Mouse (Mus musculus) heart, adult 2 months (tissue): ENCODE results near the gene Gpr152. TPM values are rescaled to one million over a fixed set of nuclear protein-coding genes. Genes with fewer than 3 reads are reported as not detected.

Source experiments
- DNase-seq, 2 experiments: peaks; one replicate each; pipeline ENCODE4 v3.0.0; 2021
- H3K27ac ChIP-seq: fragments of 200-600 bp; 2 replicates; pipeline ENCODE4 v1.8.1; 2022
- H3K27me3 ChIP-seq: fragments of 200-500 bp; 2 replicates; pipeline ENCODE4 v1.6.1; 2012; ENCODE audit warnings: mild to moderate bottlenecking, low read length, inconsistent platforms, mixed read lengths; ENCODE audit not compliant: control insufficient read depth, insufficient read depth
- H3K36me3 ChIP-seq: fragments of 200-500 bp; 2 replicates; pipeline ENCODE4 v1.6.1; 2012; ENCODE audit warnings: low read length, inconsistent platforms; ENCODE audit not compliant: control insufficient read depth, insufficient read depth
- H3K4me1 ChIP-seq: fragments of 200-500 bp; 2 replicates; pipeline ENCODE4 v1.6.1; 2011; ENCODE audit warnings: low read length; ENCODE audit not compliant: control insufficient read depth, insufficient read depth
- H3K4me3 ChIP-seq: fragments of 200-600 bp; 2 replicates; pipeline ENCODE4 v1.8.1; 2022
- H3K79me2 ChIP-seq: fragments of 200-500 bp; replicated peaks from 2 replicates; pipeline ENCODE4 v1.6.1; 2012; ENCODE audit warnings: mild to moderate bottlenecking, inconsistent platforms, low read length, moderate library complexity, mixed read lengths; ENCODE audit not compliant: control insufficient read depth, insufficient read depth
- H3K9ac ChIP-seq: fragments of 200-500 bp; 2 replicates; pipeline ENCODE4 v1.6.1; 2012; ENCODE audit warnings: low read depth, mild to moderate bottlenecking, control low read depth, inconsistent platforms, low read length, mixed read lengths
- CTCF ChIP-seq: fragments of 200-600 bp; IDR thresholded peaks from 2 replicates; pipeline ENCODE4 v1.8.1; 2022; ENCODE audit warnings: antibody characterized with exemption, mild to moderate bottlenecking, moderate library complexity
- EP300 ChIP-seq: fragments of 200-500 bp; IDR thresholded peaks from 2 replicates; pipeline ENCODE4 v1.6.1; 2011; ENCODE audit warnings: low read depth, low read length, control low read depth; ENCODE audit not compliant: insufficient read depth
- POLR2A ChIP-seq: fragments of 200-500 bp; IDR thresholded peaks from 2 replicates; pipeline ENCODE4 v1.6.1; 2011; ENCODE audit warnings: mild to moderate bottlenecking, low read depth, low read length, control low read depth; ENCODE audit not compliant: insufficient read depth
- WGBS: fragments of 180-500 bp; shearing (Covaris S2); methylation state at CpG from one replicate; pipeline ENCODE4 v1.1.7; 2018; 5-methylcytosine and 5-hydroxymethylcytosine counted together
- intact Hi-C: fragments of 180-260 bp; cut with DNase I; formaldehyde crosslinking; loops from one replicate; pipeline ENCODE4 v1.15.1; 2025
- polyA plus RNA-seq: library from polyadenylated mRNA; depleted of rRNA; stranded (reverse); fragments of >200 nt; gene quantifications from 2 replicates; pipeline ENCODE4 v1.2.3, GENCODE M21; 2012
- total RNA-seq, 2 experiments: library from RNA; stranded (reverse); gene quantifications; 2 replicates each; pipeline ENCODE4 v1.2.3; 2021

The Gpr152 gene
- total and polyA plus RNA-seq, 3 experiments: 0.05 to 0.12 TPM; not detected in 1

GRCm38 (mm10) chr19:4144550-4145498 is 5.2 kb downstream of the Gpr152 start:
- Histone ChIP-seq H3K9ac (no peak overlapping the region), H3K36me3 (no peaks in the 10 kb centered on the region), H3K4me1 (peaks cover 7% of the 10 kb centered on the region), H3K27ac (peak overlapping the region; percentile 68), H3K27me3 (no peaks in the 10 kb centered on the region), H3K79me2 (no peaks in the 10 kb centered on the region), H3K4me3 (no peak overlapping the region)
- WGBS: 55% methylated on average over 16 of the region's 16 CpGs
- peak in 1 of 2 experiments; percentile 63 for DNase-seq
- TF ChIP-seq CTCF (no peak), EP300 (no peak), POLR2A (no peak)
- intact Hi-C loops: no loop called here

- H3K36me3 ChIP-seq: no peaks in the 10 kb centered on the region
- H3K4me1 ChIP-seq: peaks cover 8% of the 10 kb centered on the region
- 92% methylated on average over 5 of the region's 5 CpGs for WGBS
- no peak overlapping the region for H3K9ac ChIP-seq
- H3K79me2 ChIP-seq: no peaks in the 10 kb centered on the region
- DNase-seq: no peak
- intact Hi-C loops: no loop called here
- H3K27ac ChIP-seq: peak overlapping the region; percentile 68; the same call in 1 of the 2 replicates
- no peaks in the 10 kb centered on the region for H3K27me3 ChIP-seq
- TF ChIP-seq POLR2A (no peak), EP300 (no peak), CTCF (no peak)
- H3K4me3 ChIP-seq: no peak overlapping the region
These were observed 6.3 kb downstream of the Gpr152 start for GRCm38 (mm10) chr19:4145936-4146335.

- H3K27ac ChIP-seq: peak overlapping the region; percentile 1; the same call in 1 of the 2 replicates
These were observed 6.9 kb downstream of the Gpr152 start for GRCm38 (mm10) chr19:4146366-4147021.

GRCm38 (mm10) chr19:4147022-4147405 is 7.4 kb downstream of the Gpr152 start:
- intact Hi-C loops: no loop called here
- H3K9ac ChIP-seq: no peak overlapping the region

More at GRCm38 (mm10) chr19:4146366-4147021, 6.9 kb downstream of the Gpr152 start:
- H3K9ac ChIP-seq: no peak overlapping the region
- WGBS: 66% methylated on average over 12 of the region's 12 CpGs
- intact Hi-C loops: no loop called here
- no peak for TF ChIP-seq EP300
- no peak for TF ChIP-seq POLR2A
- TF ChIP-seq CTCF: no peak
- DNase-seq: no peak
- no peaks in the 10 kb centered on the region for H3K27me3 ChIP-seq
- H3K79me2 ChIP-seq: no peaks in the 10 kb centered on the region
- H3K4me1 ChIP-seq: peaks cover 8% of the 10 kb centered on the region
- H3K4me3 ChIP-seq: no peak overlapping the region
- no peaks in the 10 kb centered on the region for H3K36me3 ChIP-seq

GRCm38 (mm10) chr19:4147782-4148490 is 8.3 kb downstream of the Gpr152 start:
- peak overlapping the region; percentile 37 for H3K9ac ChIP-seq
- no peaks in the 10 kb centered on the region for H3K36me3 ChIP-seq
- H3K4me3 ChIP-seq: peak overlapping the region; percentile 75
- no peaks in the 10 kb centered on the region for H3K79me2 ChIP-seq
- no peak for DNase-seq
- peaks cover 9% of the 10 kb centered on the region for H3K4me1 ChIP-seq
- intact Hi-C loops: loop anchor here (2.0 kb wide), 1 partner anchor 15 kb away; the partner anchor contains the start of gene Rps6kb2
- TF ChIP-seq EP300 (no peak), POLR2A (peak; percentile 83; the same call in 1 of the 2 replicates)
- H3K27me3 ChIP-seq: no peaks in the 10 kb centered on the region
- WGBS: 42% methylated on average over 9 of the region's 9 CpGs
- peak overlapping the region; percentile 97 for H3K27ac ChIP-seq

More at GRCm38 (mm10) chr19:4147022-4147405, 7.4 kb downstream of the Gpr152 start:
- no peak overlapping the region for H3K4me3 ChIP-seq
- no peak for TF ChIP-seq EP300
- TF ChIP-seq CTCF: no peak
- no peak for TF ChIP-seq POLR2A
- H3K79me2 ChIP-seq: no peaks in the 10 kb centered on the region
- WGBS: 60% methylated on average over 3 of the region's 3 CpGs
- DNase-seq: no peak
- peaks cover 8% of the 10 kb centered on the region for H3K4me1 ChIP-seq
- no peaks in the 10 kb centered on the region for H3K36me3 ChIP-seq
- peak overlapping the region; percentile 97; the same call in 1 of the 2 replicates for H3K27ac ChIP-seq
- H3K27me3 ChIP-seq: no peaks in the 10 kb centered on the region

GRCm38 (mm10) chr19:4148491-4148806 is 8.9 kb downstream of the Gpr152 start, which contains the start of gene Coro1b:
Gene Coro1b (plus strand): TSS chr19:4148619.
- peak; percentile 98 to 100 for DNase-seq
- H3K4me1 ChIP-seq: peaks cover 10% of the 10 kb centered on the region
- under 1% methylated on average over 33 of the region's 33 CpGs for WGBS
- intact Hi-C loops: loop anchor here (2.0 kb wide), 1 partner anchor 14 kb away; the partner anchor contains the start of gene Rps6kb2
- peak within 1 kb of the TSS; percentile 91 for H3K9ac ChIP-seq
- peak within 1 kb of the TSS; percentile 75 for H3K4me3 ChIP-seq
- no peaks in the 10 kb centered on the region for H3K27me3 ChIP-seq
- no peaks in the 10 kb centered on the region for H3K36me3 ChIP-seq
- H3K27ac ChIP-seq: peak within 1 kb of the TSS; percentile 97
- no peaks in the 10 kb centered on the region for H3K79me2 ChIP-seq
- no peak for TF ChIP-seq CTCF
- TF ChIP-seq EP300: 0 out of 2 replicates have a peak, but pooled peaks have one; percentile 48
- TF ChIP-seq POLR2A: peak; percentile 82; the same call in 1 of the 2 replicates
